Mouse (Mus musculus) stomach, embryonic 16.5 days (tissue): ENCODE results near the gene Inpp5a. TPM values are rescaled to one million over a fixed set of nuclear protein-coding genes. Genes with fewer than 3 reads are reported as not detected.

Experiments
- ATAC-seq: fragments of 200-750 bp; cut with Nextera tagmentation; 2 replicates; pipeline ENCODE4 v1.8.0; 2017; ENCODE audit warnings: moderate number of reproducible peaks, moderate TSS enrichment; ENCODE audit not compliant: insufficient read depth, low FRiP score
- H3K27ac ChIP-seq: fragments of 300-500 bp; sonication (generic); 2 replicates; pipeline ENCODE4 v1.5.1; 2014; ENCODE audit warnings: low read length
- H3K27me3 ChIP-seq: fragments of 300-500 bp; sonication (generic); 2 replicates; pipeline ENCODE4 v1.6.1; 2014; ENCODE audit warnings: low read length, control low read depth, mixed read lengths; ENCODE audit not compliant: control insufficient read depth, insufficient read depth
- H3K36me3 ChIP-seq: fragments of 300-500 bp; sonication (generic); 2 replicates; pipeline ENCODE4 v1.6.1; 2014; ENCODE audit warnings: low read length; ENCODE audit not compliant: control insufficient read depth, insufficient read depth
- H3K4me1 ChIP-seq: fragments of 300-500 bp; sonication (generic); 2 replicates; pipeline ENCODE4 v1.6.1; 2014; ENCODE audit warnings: low read length, control low read depth, mixed read lengths; ENCODE audit not compliant: control insufficient read depth, insufficient read depth
- H3K4me2 ChIP-seq: fragments of 300-500 bp; sonication (generic); 2 replicates; pipeline ENCODE4 v1.6.1; 2014; ENCODE audit warnings: low read depth, low read length, mixed read lengths
- H3K4me3 ChIP-seq: fragments of 300-500 bp; sonication (generic); replicated peaks from 2 replicates; pipeline ENCODE4 v1.5.1; 2014; ENCODE audit warnings: mild to moderate bottlenecking, low read length
- H3K9ac ChIP-seq: fragments of 300-500 bp; sonication (generic); 2 replicates; pipeline ENCODE4 v1.6.1; 2014; ENCODE audit warnings: low read length
- H3K9me3 ChIP-seq: fragments of 300-500 bp; sonication (generic); replicated peaks from 2 replicates; pipeline ENCODE4 v1.6.1; 2016; ENCODE audit warnings: low read length, control low read depth; ENCODE audit not compliant: control insufficient read depth
- WGBS: fragments of 180-500 bp; shearing (Covaris S2); extraction: QIAGEN DNeasy Blood & Tissue Kit; methylation state at CpG from one replicate; pipeline ENCODE4 v1.1.7; 2014; 5-methylcytosine and 5-hydroxymethylcytosine counted together
- polyA plus RNA-seq: library from polyadenylated mRNA; unstranded; fragments of >200 nt; fragmentation: Nextera tagmentation; extraction: Ambion mirVana; gene quantifications from 2 replicates; pipeline ENCODE4 v1.2.1, GENCODE M21; 2015

Inpp5a gene
- polyA plus RNA-seq, 1 experiment from 2014 or later: 21.3 TPM

DNA sequence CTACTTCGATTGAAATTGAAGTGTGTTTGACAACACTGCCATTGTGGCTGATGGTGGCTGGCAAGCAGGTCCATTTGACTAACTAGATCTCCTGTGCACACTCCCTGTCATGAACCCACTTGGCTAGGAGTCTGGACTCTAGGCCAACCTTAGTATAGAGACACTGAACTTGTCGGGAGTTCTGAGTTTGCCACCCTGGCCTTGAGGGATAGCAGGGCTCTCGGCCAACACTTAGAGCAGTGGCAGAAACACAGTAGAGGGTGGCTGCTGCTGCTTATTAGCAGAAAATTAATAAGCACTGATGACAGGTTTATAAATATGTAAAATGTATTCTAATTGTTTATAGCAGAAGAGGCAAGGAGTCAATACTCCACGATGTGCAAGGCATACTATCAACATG lies 120.0 kb downstream of the Inpp5a start:
- no peaks in the 10 kb centered on the region for H3K4me1 ChIP-seq
- no peak overlapping the region for H3K4me3 ChIP-seq
- H3K4me2 ChIP-seq: no peak overlapping the region
- no peaks in the 10 kb centered on the region for H3K36me3 ChIP-seq
- no peaks in the 10 kb centered on the region for H3K27me3 ChIP-seq
- no peak overlapping the region for H3K9ac ChIP-seq
- H3K9me3 ChIP-seq: no peaks in the 10 kb centered on the region
- no peak overlapping the region for H3K27ac ChIP-seq
- WGBS: 74% methylated on average over 4 of the region's 4 CpGs
- ATAC-seq: no peak

DNA sequence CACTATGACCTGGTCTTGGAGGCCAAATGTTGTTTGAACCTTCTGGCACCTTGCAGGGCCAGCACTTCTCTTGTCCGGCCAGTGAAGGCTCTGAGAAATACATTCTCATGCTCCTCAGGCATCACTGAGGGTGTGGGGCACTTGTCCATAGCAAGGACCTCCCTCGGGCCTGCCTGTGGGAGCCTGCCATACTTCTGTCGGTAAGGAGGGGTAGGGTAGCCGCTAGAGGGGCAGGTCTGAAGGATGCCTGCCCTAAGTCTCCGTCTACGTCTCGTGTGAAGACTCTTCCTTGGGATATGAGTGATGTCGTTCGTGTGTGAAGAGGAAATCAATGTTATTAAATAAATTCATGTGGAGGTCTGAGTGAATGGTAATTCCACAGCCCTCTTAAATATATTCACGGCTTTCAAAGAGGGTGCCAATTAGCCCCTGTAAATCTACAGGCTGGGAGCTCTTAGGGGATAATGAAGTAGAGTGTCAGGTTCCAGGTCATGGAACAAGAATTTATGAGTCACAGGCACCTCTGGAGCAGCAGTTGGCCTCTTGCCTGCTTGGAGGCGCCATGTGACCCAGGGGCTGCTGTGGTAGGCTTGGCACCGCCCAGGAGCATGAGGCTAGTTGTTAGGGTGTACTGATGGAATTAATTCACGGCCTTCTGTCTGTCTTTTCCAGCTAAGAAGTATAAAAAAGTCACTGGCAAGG lies 127.2 kb downstream of the Inpp5a start:
- Histone ChIP-seq H3K4me1 (no peaks in the 10 kb centered on the region), H3K4me3 (no peak overlapping the region), H3K36me3 (no peaks in the 10 kb centered on the region), H3K27ac (no peak overlapping the region), H3K9me3 (no peaks in the 10 kb centered on the region), H3K4me2 (no peak overlapping the region), H3K27me3 (no peaks in the 10 kb centered on the region), H3K9ac (no peak overlapping the region)
- ATAC-seq: no peak
- WGBS: 74% methylated on average over 13 of the region's 13 CpGs

DNA sequence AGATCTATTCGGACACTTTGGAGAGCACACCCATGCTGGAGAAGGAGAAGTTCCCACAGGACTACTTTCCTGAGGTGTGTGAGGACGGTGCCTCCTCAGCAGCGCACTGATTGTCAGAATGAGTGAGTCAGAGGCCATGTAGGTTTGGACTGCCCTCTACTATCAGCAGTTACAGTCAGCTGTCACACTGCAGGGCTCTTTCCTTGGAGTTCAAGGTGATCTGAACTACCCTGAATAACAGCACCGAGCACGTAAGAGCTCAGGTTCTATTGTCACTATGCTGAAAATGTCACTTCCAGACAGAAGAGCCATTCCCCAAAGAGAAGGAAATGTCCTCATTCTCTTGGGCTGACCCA lies 127.7 kb downstream of the Inpp5a start:
- H3K27me3 ChIP-seq: no peaks in the 10 kb centered on the region
- no peak overlapping the region for H3K4me2 ChIP-seq
- H3K4me3 ChIP-seq: no peak overlapping the region
- H3K36me3 ChIP-seq: no peaks in the 10 kb centered on the region
- no peak overlapping the region for H3K9ac ChIP-seq
- H3K27ac ChIP-seq: no peak overlapping the region
- H3K9me3 ChIP-seq: no peaks in the 10 kb centered on the region
- no peak for ATAC-seq
- 87% methylated on average over 5 of the region's 5 CpGs for WGBS
- no peaks in the 10 kb centered on the region for H3K4me1 ChIP-seq

DNA sequence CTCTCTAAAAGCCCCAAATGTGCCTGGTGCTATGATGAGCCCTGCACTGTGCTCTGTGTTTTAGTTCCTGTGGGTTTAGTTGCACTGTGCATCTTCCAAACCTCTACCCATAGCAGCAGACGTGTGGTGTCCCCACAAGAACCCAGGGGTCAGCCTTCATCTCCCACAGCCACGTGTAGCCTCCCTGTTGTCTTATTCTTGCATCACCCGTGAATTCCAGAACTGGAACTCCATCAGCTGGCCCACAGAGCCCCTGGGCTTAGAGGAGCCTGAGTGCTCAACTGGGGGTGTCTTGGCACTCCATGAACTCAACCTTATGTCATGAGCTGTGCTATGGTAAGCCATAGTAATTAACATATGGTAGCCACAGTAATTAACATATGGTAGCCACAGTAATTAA lies 129.4 kb downstream of the Inpp5a start:
- Histone ChIP-seq H3K4me1 (no peaks in the 10 kb centered on the region), H3K4me3 (no peak overlapping the region), H3K9me3 (no peaks in the 10 kb centered on the region), H3K27ac (no peak overlapping the region), H3K36me3 (no peaks in the 10 kb centered on the region), H3K4me2 (no peak overlapping the region), H3K9ac (no peak overlapping the region), H3K27me3 (no peaks in the 10 kb centered on the region)
- no peak for ATAC-seq
- WGBS: 77% methylated on average over 3 of the region's 3 CpGs

DNA sequence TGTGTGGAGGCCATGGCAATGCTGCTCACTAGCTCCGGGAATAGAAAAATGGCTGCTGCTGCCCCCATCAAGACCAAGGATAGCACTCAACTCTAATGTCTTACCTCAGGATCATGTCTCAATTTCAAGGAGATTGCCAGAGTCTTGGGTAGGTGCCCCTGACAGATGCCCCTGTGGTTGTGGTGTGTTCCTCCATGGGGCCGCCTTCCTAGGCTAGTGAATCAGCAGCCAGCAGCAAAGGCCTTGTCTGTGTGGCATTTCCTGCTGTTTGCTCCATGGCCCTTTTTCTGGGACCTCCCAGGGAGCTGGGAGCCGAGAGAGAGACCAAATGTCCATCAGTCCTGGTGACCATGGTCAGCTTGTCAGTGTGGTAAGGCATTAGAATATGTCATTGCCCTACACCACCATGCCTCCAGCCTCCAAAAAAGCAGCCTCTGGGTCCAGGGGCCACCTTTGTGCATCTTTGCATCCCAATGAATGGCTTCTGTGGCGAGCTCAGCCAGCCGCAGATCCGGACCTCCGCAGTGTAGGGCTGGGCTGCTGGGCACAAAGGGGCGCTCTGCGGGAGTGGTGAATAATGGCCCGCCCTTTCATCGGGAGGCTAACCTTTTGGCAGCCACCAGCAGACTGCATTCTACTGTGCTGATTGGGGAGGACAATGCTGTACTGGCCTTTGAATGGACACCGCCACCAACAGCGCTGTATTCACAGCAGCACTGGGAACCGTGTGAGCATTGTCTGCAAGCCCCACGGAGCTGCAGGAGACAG lies 139.6 kb downstream of the Inpp5a start:
- 44% methylated on average over 15 of the region's 15 CpGs for WGBS
- no peaks in the 10 kb centered on the region for H3K27me3 ChIP-seq
- no peak overlapping the region for H3K4me2 ChIP-seq
- no peak overlapping the region for H3K9ac ChIP-seq
- no peaks in the 10 kb centered on the region for H3K9me3 ChIP-seq
- no peak overlapping the region for H3K4me3 ChIP-seq
- 0 out of 2 replicates have a peak, but pooled peaks cover 7% of the 10 kb centered on the region for H3K36me3 ChIP-seq
- ATAC-seq: no peak
- H3K27ac ChIP-seq: no peak overlapping the region
- H3K4me1 ChIP-seq: no peaks in the 10 kb centered on the region

DNA sequence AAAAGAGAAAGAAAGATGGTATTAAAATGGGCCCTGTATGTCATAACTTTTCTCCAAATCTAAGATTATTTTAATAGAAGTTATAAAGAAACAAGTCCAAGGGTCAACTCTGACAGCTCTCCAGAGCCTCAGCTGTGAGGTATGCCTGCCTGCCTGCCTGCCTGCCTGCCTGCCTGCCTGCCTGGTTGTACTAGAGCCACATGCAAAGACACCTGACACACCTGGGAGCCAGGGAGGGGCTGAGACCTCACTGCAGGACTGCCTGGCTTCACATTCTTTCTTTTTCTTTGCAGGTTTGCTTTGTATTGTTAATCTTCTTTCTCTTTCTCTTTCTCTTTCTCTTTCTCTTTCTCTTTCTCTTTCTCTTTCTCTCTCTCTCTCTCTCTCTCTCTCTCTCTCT lies 140.3 kb downstream of the Inpp5a start:
- Histone ChIP-seq H3K27me3 (no peaks in the 10 kb centered on the region), H3K9ac (no peak overlapping the region), H3K4me3 (no peak overlapping the region), H3K36me3 (0 out of 2 replicates have a peak, but pooled peaks cover 7% of the 10 kb centered on the region), H3K4me2 (no peak overlapping the region), H3K9me3 (no peaks in the 10 kb centered on the region), H3K27ac (no peak overlapping the region), H3K4me1 (no peaks in the 10 kb centered on the region)
- no peak for ATAC-seq

DNA sequence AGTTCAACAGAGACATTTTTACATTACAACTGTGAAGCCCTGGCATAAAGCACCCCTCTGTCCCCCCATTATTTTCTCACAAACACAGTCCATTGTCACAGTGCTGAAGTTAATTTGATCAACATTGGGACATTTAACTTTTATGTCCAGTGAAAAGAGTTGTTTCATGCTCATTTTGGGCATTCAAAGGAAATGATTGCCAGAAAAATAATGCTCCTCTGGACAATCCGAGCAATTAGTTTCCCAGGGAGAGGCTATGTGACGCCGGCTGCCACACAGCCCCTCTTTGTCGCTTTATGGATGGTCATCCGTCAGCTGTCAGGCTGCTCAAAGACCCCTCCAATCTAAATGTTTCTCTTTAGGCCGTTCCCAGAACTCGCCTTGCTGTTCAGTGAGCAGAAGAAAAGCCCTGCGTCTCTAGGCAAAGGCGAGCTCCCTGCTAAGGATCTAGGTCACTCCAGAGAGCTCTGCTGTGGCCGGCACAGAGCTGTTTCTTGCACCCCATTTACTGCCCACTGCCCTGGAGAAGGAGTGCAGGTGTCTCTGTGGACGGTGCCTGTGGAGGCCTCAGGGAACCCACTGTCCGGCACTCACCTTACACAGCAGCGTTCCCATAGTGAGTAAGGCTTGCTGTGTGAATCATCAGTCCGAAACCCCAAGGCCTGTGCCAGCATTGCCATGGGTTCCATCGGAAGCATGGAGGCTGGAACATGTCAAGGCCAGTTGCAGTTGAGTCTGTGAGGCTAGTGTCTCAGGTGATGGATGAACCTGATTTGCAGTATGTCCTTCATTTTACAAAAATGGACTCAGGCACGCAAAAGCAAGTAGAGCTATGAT lies 141.9 kb downstream of the Inpp5a start:
- no peak overlapping the region for H3K4me3 ChIP-seq
- H3K27ac ChIP-seq: no peak overlapping the region
- no peak for ATAC-seq
- no peaks in the 10 kb centered on the region for H3K4me1 ChIP-seq
- no peaks in the 10 kb centered on the region for H3K9me3 ChIP-seq
- H3K4me2 ChIP-seq: no peak overlapping the region
- H3K27me3 ChIP-seq: no peaks in the 10 kb centered on the region
- H3K36me3 ChIP-seq: peaks cover 14% of the 10 kb centered on the region; the same call in 1 of the 2 replicates
- H3K9ac ChIP-seq: no peak overlapping the region
- 55% methylated on average over 16 of the region's 16 CpGs for WGBS

DNA sequence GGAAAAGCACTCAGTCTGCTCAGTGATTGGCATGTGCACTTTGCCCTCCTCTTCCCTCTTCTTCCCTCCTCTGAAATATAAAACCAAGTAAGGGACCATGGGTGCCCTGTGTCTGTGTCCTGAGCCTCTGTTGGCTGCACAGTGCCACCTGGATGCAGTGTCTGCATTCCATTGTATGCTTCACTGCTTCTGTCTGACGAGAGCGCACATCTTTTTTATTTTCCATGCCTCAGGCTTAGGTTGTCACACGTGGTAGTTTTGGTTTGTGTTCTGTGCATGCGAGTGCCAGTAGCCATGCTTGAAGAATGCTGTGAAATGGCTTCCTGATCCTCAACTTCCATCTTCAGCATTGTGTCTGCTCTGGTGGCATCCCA lies 142.5 kb downstream of the Inpp5a start:
- Histone ChIP-seq H3K4me2 (no peak overlapping the region), H3K9ac (no peak overlapping the region), H3K27ac (no peak overlapping the region), H3K4me1 (no peaks in the 10 kb centered on the region), H3K4me3 (no peak overlapping the region), H3K9me3 (no peaks in the 10 kb centered on the region), H3K36me3 (peaks cover 15% of the 10 kb centered on the region; the same call in 1 of the 2 replicates), H3K27me3 (no peaks in the 10 kb centered on the region)
- 83% methylated on average over 4 of the region's 4 CpGs for WGBS
- no peak for ATAC-seq

DNA sequence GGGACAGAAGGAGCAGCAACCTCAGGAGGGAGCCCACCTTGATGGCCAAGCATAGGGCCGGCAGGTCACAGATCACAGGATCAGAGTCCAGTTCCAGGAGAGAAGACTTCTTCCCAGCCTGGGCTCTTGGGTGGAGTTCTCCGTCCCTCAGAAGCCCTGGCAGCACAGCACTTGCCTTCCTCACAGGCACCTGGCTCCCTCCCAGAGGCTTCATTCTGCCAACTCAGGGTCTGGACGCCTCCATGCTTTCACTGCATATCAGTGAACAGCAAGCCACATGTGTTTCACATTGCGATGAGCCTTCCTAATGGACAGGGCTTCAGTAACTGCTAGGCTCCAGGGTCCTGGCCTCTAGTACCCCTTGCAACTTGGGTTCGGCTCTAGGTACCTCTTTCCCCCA lies 147.4 kb downstream of the Inpp5a start:
- 78% methylated on average over 5 of the region's 5 CpGs for WGBS
- Histone ChIP-seq H3K4me1 (no peaks in the 10 kb centered on the region), H3K27me3 (no peaks in the 10 kb centered on the region), H3K4me3 (no peak overlapping the region), H3K27ac (no peak overlapping the region), H3K9ac (no peak overlapping the region), H3K36me3 (peaks cover 19% of the 10 kb centered on the region; the same call in 1 of the 2 replicates), H3K9me3 (no peaks in the 10 kb centered on the region), H3K4me2 (no peak overlapping the region)
- ATAC-seq: no peak
